Mouse (Mus musculus): ENCODE measurements at regions not wholly inside any gene's neighbourhood (a gene's known extent, or its start where the extent isn't known, plus 50 kb on each side); places are given as distances from the start of the nearest gene placed in this dataset.

- no peak for TF ChIP-seq ZNF384 (IDR thresholded peaks at IDR 0.05; ENCODE audit: low read depth, low read length)
Measured at GRCm38 (mm10) chr2:54154501-54155183, 69.3 kb upstream of the Rprm start.

GRCm38 (mm10) chr2:54158689-54159630 lies 73.6 kb upstream of the Rprm start:
- Histone ChIP-seq H3K27ac (ENCODE audit: insufficient read depth, low read depth, low read length, poor library complexity, severe bottlenecking) (no peak overlapping the region), H3K36me3 (ENCODE audit: control insufficient read depth, insufficient read depth, low read length, poor library complexity, severe bottlenecking) (no peaks in the 10 kb centered on the region), H3K4me1 (ENCODE audit: control insufficient read depth in 2 of 2, insufficient read depth in 2 of 2, low read length in 2 of 2, poor library complexity in 1 of 2) (no peaks in the 10 kb centered on the region), H3K9ac (ENCODE audit: insufficient read depth, low read depth, low read length, poor library complexity, severe bottlenecking) (no peak overlapping the region), H3K9me3 (ENCODE audit: control insufficient read depth, insufficient read depth, low read depth, low read length) (no peaks in the 10 kb centered on the region), H3K4me3 (ENCODE audit: insufficient read depth in 1 of 2, low read depth in 1 of 2, low read length in 2 of 2, poor library complexity in 1 of 2, severe bottlenecking in 1 of 2) (no peak overlapping the region)
- DNase-seq (ENCODE audit: low read depth, low spot score) = peak; percentile 20
- in situ Hi-C loops (cut with MboI; ENCODE audit: low sequenced_read_pairs in 2 of 2, unreplicated experiment in 2 of 2) = no loop called here
- TF ChIP-seq CHD2 (IDR thresholded peaks at IDR 0.05; ENCODE audit: low read depth, low read length) = no peak
- TF ChIP-seq ZC3H11A (IDR thresholded peaks at IDR 0.05; ENCODE audit: borderline replicate concordance, low read depth, low read length) = no peak
- TF ChIP-seq ZNF384 (IDR thresholded peaks at IDR 0.05; ENCODE audit: low read depth, low read length) = no peak
- no peak for TF ChIP-seq MAFK (IDR thresholded peaks at IDR 0.05; ENCODE audit: insufficient read depth, low read depth, low read length)
- TF ChIP-seq HCFC1 (IDR thresholded peaks at IDR 0.05; ENCODE audit: borderline replicate concordance, insufficient read depth, low read length) = no peak

More at GRCm38 (mm10) chr2:54154501-54155183, 69.3 kb upstream of the Rprm start:
- Histone ChIP-seq H3K9ac (ENCODE audit: insufficient read depth, low read depth, low read length, poor library complexity, severe bottlenecking) (no peak overlapping the region), H3K4me1 (ENCODE audit: control insufficient read depth in 2 of 2, insufficient read depth in 2 of 2, low read length in 2 of 2, poor library complexity in 1 of 2) (no peaks in the 10 kb centered on the region), H3K9me3 (ENCODE audit: control insufficient read depth, insufficient read depth, low read depth, low read length) (no peaks in the 10 kb centered on the region), H3K27ac (ENCODE audit: insufficient read depth, low read depth, low read length, poor library complexity, severe bottlenecking) (no peak overlapping the region), H3K36me3 (ENCODE audit: control insufficient read depth, insufficient read depth, low read length, poor library complexity, severe bottlenecking) (no peaks in the 10 kb centered on the region), H3K4me3 (ENCODE audit: insufficient read depth in 1 of 2, low read depth in 1 of 2, low read length in 2 of 2, poor library complexity in 1 of 2, severe bottlenecking in 1 of 2) (no peak overlapping the region)
- in situ Hi-C loops (cut with MboI; ENCODE audit: low sequenced_read_pairs in 2 of 2, unreplicated experiment in 2 of 2) = no loop called here
- DNase-seq (ENCODE audit: low read depth, low spot score) = no peak

- Histone ChIP-seq H3K36me3 (ENCODE audit: control insufficient read depth, insufficient read depth, low read length, poor library complexity, severe bottlenecking) (no peaks in the 10 kb centered on the region), H3K9me3 (ENCODE audit: control insufficient read depth, insufficient read depth, low read depth, low read length) (no peaks in the 10 kb centered on the region), H3K9ac (ENCODE audit: insufficient read depth, low read depth, low read length, poor library complexity, severe bottlenecking) (no peak overlapping the region), H3K4me3 (ENCODE audit: insufficient read depth in 1 of 2, low read depth in 1 of 2, low read length in 2 of 2, poor library complexity in 1 of 2, severe bottlenecking in 1 of 2) (no peak overlapping the region), H3K4me1 (ENCODE audit: control insufficient read depth in 2 of 2, insufficient read depth in 2 of 2, low read length in 2 of 2, poor library complexity in 1 of 2) (no peaks in the 10 kb centered on the region), H3K27ac (ENCODE audit: insufficient read depth, low read depth, low read length, poor library complexity, severe bottlenecking) (no peak overlapping the region)
- no peak for DNase-seq (ENCODE audit: low read depth, low spot score)
- in situ Hi-C loops (cut with MboI; ENCODE audit: low sequenced_read_pairs in 2 of 2, unreplicated experiment in 2 of 2) = no loop called here
- TF ChIP-seq CHD2 (IDR thresholded peaks at IDR 0.05; ENCODE audit: low read depth, low read length) (no peak), ZC3H11A (IDR thresholded peaks at IDR 0.05; ENCODE audit: borderline replicate concordance, low read depth, low read length) (no peak), MAFK (IDR thresholded peaks at IDR 0.05; ENCODE audit: insufficient read depth, low read depth, low read length) (no peak), HCFC1 (IDR thresholded peaks at IDR 0.05; ENCODE audit: borderline replicate concordance, insufficient read depth, low read length) (no peak), ZNF384 (IDR thresholded peaks at IDR 0.05; ENCODE audit: low read depth, low read length) (no peak)
Measured at GRCm38 (mm10) chr2:54177549-54177948, 92.2 kb upstream of the Rprm start.

GRCm38 (mm10) chr2:54190828-54191227 lies 105.5 kb upstream of the Rprm start:
- in situ Hi-C loops (cut with MboI; ENCODE audit: low sequenced_read_pairs in 2 of 2, unreplicated experiment in 2 of 2) = no loop called here
- no peak overlapping the region for H3K9ac ChIP-seq (ENCODE audit: insufficient read depth, low read depth, low read length, poor library complexity, severe bottlenecking)
- no peak for DNase-seq (ENCODE audit: low read depth, low spot score)
- no peaks in the 10 kb centered on the region for H3K4me1 ChIP-seq (ENCODE audit: control insufficient read depth in 2 of 2, insufficient read depth in 2 of 2, low read length in 2 of 2, poor library complexity in 1 of 2)
- no peak overlapping the region for H3K4me3 ChIP-seq (ENCODE audit: insufficient read depth in 1 of 2, low read depth in 1 of 2, low read length in 2 of 2, poor library complexity in 1 of 2, severe bottlenecking in 1 of 2)
- H3K27ac ChIP-seq (ENCODE audit: insufficient read depth, low read depth, low read length, poor library complexity, severe bottlenecking) = no peak overlapping the region
- no peaks in the 10 kb centered on the region for H3K9me3 ChIP-seq (ENCODE audit: control insufficient read depth, insufficient read depth, low read depth, low read length)
- H3K36me3 ChIP-seq (ENCODE audit: control insufficient read depth, insufficient read depth, low read length, poor library complexity, severe bottlenecking) = no peaks in the 10 kb centered on the region
- no peak for TF ChIP-seq MAFK (IDR thresholded peaks at IDR 0.05; ENCODE audit: insufficient read depth, low read depth, low read length)
- TF ChIP-seq ZC3H11A (IDR thresholded peaks at IDR 0.05; ENCODE audit: borderline replicate concordance, low read depth, low read length) = no peak
